Mouse (Mus musculus) ovary, adult 18-20 months (tissue): ENCODE measurements at regions not wholly inside any gene's neighbourhood (a gene's known extent, or its start where the extent isn't known, plus 50 kb on each side); places are given as distances from the start of the nearest gene placed in this dataset.
"Not testable (repeated sequence)": the region's sequence is repeated elsewhere in the genome, so short reads cannot be mapped to it uniquely, and the experiment has no call there.

Source experiments
- DNase-seq: peaks from one replicate; pipeline ENCODE4 v3.0.0; 2022; ENCODE audit warnings: low spot score, mixed read lengths

- DNase-seq, result peak; percentile 48
These were observed 199.7 kb upstream of the Slc7a11 start for GRCm38 (mm10) chr3:50643068-50643467.

- DNase-seq, result no peak
These were observed 196.5 kb upstream of the Slc7a11 start for GRCm38 (mm10) chr3:50639907-50640323.

DNA sequence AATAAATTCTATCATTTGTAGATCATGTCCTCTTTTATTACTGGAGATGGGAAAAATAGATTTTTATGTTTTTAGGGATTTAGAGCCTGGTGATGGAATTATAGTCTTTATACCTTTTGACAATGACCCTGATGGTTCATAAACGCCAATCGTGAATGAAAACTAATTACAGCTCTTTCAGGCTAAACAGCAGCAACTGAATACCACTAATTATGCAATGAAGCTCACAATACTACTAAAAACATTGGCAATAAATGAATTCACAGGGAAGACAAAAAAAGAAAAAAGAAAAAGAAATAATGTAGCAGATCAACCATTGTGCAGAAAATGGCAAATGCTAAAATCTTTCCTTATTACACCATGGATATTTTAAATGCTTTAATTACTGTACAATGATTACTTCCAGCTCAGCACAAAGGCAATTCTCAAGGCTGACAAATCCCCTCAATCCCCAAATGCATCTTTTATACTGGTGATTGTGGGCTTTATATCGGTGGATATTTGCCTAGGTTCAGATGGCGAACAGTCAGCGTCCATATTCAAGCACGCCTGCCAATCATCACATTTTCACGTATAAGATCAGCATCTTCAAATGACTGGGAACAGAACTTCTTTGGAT lies 191.2 kb upstream of the Slc7a11 start:
- DNase-seq, result no peak

GRCm38 (mm10) chr3:50631286-50631685 lies 187.9 kb upstream of the Slc7a11 start:
- DNase-seq, result no peak

- DNase-seq, result no peak
These were observed 184.8 kb upstream of the Slc7a11 start for GRCm38 (mm10) chr3:50628092-50628696.

GRCm38 (mm10) chr3:50621176-50621575 lies 177.8 kb upstream of the Slc7a11 start:
- DNase-seq, result not testable (repeated sequence)

DNA sequence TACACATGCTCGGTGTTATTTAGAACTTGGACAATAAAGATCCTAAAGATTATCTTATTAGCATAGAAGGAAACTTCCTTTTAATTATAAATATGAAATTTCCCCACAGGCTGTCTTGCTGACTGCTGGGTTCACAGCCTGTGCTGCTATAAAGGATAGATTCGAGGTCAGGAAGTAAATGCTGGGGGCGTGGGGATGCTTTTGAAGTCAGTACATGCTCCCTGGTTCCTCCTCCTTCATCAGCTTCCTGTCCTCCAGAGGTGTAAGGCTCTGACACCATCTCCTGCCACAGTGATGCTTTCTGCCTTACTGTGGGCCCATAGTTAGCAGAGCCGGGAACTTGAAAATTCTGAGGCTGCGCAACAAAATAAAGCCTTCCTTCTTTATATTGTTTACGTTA lies 175.6 kb upstream of the Slc7a11 start:
- no peak for DNase-seq

DNA sequence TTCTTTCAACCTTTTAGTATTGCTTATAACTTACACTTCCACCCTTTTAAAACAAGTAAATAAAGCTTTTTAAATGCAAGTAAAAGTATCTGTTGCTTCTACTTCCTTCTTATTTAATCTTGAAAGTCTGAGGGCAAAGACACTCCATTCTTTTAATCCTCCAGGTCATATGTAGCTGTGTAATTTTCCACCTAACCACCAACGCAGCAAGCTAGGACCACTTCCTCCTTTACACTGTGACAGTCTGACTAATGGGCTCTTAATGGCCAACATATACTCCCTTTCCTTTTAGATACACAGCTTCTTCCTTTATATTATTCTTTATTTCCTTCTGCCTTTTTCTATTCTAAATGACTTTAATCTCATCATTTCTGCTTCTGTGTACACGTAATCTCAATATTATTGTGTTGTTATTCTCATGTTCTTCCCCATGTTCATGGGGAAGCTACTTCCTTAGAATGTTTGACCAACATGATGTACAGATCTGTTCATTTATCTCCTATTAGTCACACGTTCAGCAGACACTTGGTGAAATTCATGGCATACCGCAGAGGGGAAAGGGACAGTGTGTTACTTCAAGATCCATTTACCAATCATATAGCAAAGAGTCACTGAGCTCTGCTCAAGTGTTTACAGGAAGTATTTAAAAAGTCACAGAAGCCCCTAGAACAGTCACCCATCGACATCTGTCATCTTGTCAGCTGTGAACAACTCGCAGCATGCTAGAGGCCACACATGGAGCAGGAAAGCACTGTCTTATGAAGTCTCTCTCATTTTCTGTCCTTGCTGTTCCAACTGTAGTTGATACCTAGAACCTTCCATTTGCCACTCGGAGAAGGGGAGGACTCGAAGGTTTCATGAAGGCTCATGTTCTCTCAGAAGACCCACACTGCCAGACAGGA lies 172.2 kb upstream of the Slc7a11 start:
- DNase-seq, result no peak

DNA sequence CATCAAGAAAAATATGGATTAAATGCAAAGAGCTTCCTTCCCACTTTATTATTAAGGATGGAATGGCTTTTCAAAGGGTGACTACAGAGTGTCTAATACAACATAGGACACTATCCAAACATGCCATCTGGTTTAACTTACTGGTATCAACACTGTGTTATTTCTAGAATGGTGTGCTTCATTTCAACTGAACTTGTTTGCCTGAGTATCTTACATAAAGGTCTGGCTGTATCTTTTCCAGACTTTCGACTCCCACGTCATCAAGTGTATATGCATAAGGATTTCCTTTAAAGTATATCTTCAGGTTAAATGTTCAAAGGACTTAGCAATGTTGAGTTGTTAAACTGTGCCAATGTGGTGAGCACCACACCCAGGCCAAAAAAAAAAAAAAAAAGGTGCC lies 169.6 kb upstream of the Slc7a11 start:
- DNase-seq, result no peak

DNA sequence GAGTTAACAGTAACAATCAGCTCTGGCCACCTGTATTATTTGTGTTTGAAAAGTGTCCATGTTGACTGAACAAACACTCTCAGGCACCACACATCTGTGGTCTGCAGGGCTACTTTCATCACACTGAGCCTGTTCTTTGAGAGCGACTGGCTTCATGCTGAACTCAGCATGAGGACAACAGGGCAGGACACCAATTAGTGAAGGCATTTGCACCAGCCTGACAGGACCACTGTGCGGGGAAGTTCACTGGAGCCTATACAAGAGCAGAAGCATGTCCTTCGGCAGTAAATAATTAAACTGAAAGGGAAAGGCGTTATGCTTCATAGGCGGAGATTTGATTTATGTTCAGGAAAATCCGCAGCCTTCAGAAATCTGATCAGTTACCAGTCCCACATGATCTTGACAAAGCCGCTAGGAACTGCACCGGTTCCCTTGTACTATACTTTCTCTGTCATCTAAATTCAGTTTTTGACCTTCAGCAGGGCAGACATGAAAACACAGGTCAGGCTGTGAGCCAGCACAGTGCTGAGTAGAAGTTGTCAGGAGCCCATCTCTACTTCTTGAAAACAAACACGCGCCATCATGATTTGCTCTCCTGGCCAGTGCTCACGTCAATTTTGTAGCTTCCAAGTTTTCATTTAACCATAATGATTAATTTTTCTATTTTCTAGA lies 166.1 kb upstream of the Slc7a11 start:
- no peak for DNase-seq

- DNase-seq, result no peak
These were observed 164.3 kb upstream of the Slc7a11 start for GRCm38 (mm10) chr3:50607736-50608135.

GRCm38 (mm10) chr3:50606986-50607385 lies 163.6 kb upstream of the Slc7a11 start:
- DNase-seq, result peak; percentile 6

- no peak for DNase-seq
These were observed 162.3 kb upstream of the Slc7a11 start for GRCm38 (mm10) chr3:50605750-50606149.

DNA sequence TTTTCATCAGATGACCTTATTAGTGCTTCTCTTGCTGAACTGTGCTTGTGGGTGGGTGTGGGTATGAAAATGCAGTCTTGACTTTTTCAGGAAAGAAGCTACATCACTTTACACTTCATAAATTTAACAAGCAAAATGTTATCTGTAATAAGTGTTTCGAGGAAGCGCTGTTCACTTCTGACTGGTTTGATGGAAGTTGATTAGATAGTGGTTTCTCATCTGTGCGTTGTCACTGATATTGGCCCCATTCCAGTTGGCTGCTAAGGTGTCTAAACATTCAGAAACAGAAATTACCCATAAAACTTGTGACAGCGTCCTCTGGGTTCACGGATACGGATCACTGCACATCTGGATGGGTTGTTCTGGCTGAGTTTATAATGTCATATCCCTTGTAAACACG lies 159.8 kb upstream of the Slc7a11 start:
- no peak for DNase-seq

DNA sequence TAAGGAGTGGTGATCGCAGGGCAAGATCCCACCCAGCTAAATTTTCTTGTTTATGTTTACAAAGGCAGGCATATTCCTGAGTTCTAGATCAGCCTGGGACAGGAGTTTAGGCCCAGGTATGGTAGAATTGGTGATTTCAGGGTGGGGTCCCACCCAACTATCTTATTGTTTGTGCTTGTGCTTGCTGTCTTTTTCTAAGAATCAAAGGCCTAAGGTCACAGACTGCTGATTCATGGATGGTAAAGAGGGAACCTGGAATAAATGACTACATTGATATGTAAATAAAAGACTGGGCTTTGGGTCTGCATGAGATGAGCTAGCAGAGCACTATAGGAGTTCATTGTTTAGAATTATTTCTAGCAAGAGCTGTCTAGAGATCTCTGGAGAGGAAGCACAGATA lies 152.3 kb upstream of the Slc7a11 start:
- no peak for DNase-seq

DNA sequence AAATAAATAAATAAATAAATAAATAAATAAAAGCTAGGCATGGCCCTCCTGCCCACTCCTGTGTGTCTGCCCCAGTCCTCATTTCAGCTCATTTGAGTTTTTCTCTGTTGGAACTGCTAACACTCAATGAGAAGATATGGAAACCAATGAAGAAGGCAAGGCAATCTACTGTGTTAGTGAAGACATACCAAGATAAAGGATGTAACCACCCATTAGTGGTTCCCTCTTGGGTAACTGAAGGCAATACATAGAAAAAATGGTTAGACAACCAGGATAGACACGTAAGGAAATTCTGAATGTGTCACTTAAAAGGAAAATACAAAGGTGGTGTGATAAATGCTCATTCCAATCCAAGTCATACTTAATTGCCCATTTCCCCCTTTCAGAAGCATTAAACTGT lies 140.9 kb upstream of the Slc7a11 start:
- no peak for DNase-seq

GRCm38 (mm10) chr3:50583475-50583874 lies 140.1 kb upstream of the Slc7a11 start:
- no peak for DNase-seq

- no peak for DNase-seq
These were observed 131.0 kb upstream of the Slc7a11 start for GRCm38 (mm10) chr3:50574388-50574787.

GRCm38 (mm10) chr3:50570027-50570426 lies 126.6 kb upstream of the Slc7a11 start:
- DNase-seq, result no peak

DNA sequence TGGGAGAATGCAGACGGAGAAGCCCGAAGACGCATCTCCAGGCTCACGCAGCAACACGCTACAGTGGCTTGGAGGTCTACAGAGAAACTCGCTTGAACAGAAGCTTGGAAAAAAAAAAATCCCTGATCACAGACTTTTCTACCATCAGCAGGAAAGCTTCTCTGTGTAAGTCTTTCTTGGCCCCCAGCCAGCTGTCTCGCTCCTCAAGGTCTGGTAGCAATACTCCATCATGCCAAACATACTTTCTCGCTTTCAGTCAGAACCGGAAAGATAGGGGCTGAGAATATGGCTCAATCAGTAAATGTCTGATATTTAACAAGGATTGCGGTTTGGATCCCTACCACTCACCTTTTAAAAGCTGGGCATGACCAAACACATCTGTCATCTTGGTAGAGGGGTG lies 126.2 kb upstream of the Slc7a11 start:
- peak; percentile 32 for DNase-seq

DNA sequence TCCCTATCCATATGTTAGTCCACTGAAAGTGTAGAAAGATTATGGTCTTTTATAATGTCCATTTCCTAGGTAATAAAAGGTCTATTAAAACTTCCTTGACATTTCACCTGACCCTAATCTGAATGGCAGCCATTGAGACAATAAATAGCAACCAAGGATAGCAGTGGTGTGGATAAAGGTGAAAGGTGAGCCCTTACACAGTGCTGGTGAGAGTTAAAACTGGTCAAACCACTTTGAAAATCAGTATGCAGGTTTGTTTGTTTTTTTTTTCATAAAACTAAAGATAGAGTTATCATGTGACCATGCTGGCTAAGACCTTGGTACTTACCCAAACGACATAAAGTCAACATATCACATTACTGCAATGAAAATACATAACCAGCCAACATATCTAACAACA lies 110.7 kb upstream of the Slc7a11 start:
- no peak for DNase-seq

- DNase-seq, result no peak
These were observed 105.2 kb upstream of the Slc7a11 start for GRCm38 (mm10) chr3:50548568-50548967.

DNA sequence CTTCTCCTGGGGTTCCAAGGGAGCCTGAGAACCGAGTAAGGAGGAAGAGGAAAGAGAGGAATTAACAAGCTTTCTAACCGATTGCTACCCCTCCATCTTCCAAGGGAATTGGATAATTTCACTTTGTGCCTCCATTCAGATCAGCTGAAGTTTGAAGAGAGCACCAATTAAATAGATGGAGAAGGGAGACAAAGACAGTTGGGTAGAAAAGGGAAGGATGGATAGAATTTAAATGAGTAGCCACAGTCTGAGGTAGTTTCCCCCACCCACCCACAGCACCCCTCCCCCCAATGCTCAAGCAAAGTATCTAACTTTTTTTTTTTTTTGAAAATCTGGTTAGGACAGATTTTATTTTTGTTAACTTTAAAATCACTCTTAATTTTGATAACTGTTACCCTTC lies 87.2 kb upstream of the Slc7a11 start:
- no peak for DNase-seq
